ENCODE assay signal across 16 mouse cellular contexts in genomic region chr17:34922939-34923338, GRCm38 (mm10). TPM values are rescaled to one million over a fixed set of nuclear protein-coding genes. Genes with fewer than 3 reads are reported as not detected.
DNase-seq lines count a peak whose midpoint lies in the region; ATAC-seq and TF ChIP-seq lines count a peak whose summit lies in the region.
"Had no signal": no experiment of that assay in that cellular context is flagged by ENCODE, and none has a peak within 500 bp of the region (broad histone marks: within the 10 kb centered on the region; RNA-seq: fewer than 3 reads in every experiment).

No protein-coding gene starts in this region.

- TF ChIP-seq POLR2A in liver, adult 2 months (IDR thresholded peaks at IDR 0.05; ENCODE audit: extremely low read depth, insufficient read depth, low read length) = no peak

- peak; percentile 31 for DNase-seq in adrenal gland, postnatal 14 days
- DNase-seq in adrenal gland, postnatal 4 days (ENCODE audit: low spot score in 2 of 2) = no peak
- DNase-seq in liver, adult 2 months (ENCODE audit: extremely low read depth, low read depth, low spot score) = no peak
- no peak for DNase-seq in liver, embryonic 11.5 days (ENCODE audit: low spot score)
- peak; percentile 45 for DNase-seq in NIH3T3 (ENCODE audit: low read depth)
- DNase-seq in retina, postnatal 1 day = peak; percentile 22
- no peak for DNase-seq in adrenal gland, postnatal 36 days
- no peak for DNase-seq in cerebellum, adult 9-10 months
- DNase-seq: embryo, embryonic 11 days; gastrocnemius, postnatal 36 days; right cerebral cortex, postnatal 14 days had no signal

- ATAC-seq in liver, embryonic 11.5 days (replicated peaks; ENCODE audit: low FRiP score) = no peak

- H3K27ac ChIP-seq in liver, adult 2 months (replicated peaks; ENCODE audit: insufficient read depth, low read depth, low read length) = no peak overlapping the region
- no peak overlapping the region for H3K27ac ChIP-seq in liver, embryonic 11.5 days (ENCODE audit: low read depth, low read length)
- H3K27ac ChIP-seq: forebrain, embryonic 10.5 days; limb, embryonic 13.5 days; neural tube, embryonic 12.5 days had no signal

- WGBS in liver, adult 2 months = 47% methylated on average over 6 of the region's 6 CpGs
- WGBS in liver, embryonic 11.5 days = 42% methylated on average over 6 of the region's 6 CpGs

- no peaks in the 10 kb centered on the region for H3K9me3 ChIP-seq in liver, embryonic 11.5 days (ENCODE audit: control insufficient read depth, low read length)
- H3K9me3 ChIP-seq: forebrain, embryonic 10.5 days; limb, embryonic 13.5 days; megakaryocyte, embryonic 14.5 days; neural tube, embryonic 12.5 days had no signal

- peak; percentile 40 for TF ChIP-seq CTCF in liver, adult 2 months (IDR thresholded peaks at IDR 0.05; ENCODE audit: low read depth, low read length)

- H3K36me3 ChIP-seq in liver, adult 2 months (ENCODE audit: control insufficient read depth, insufficient read depth, low read length) = no peaks in the 10 kb centered on the region
- H3K36me3 ChIP-seq in liver, embryonic 11.5 days (ENCODE audit: control insufficient read depth, insufficient read depth, low read length) = no peaks in the 10 kb centered on the region
- H3K36me3 ChIP-seq: forebrain, embryonic 10.5 days; limb, embryonic 13.5 days; neural tube, embryonic 12.5 days had no signal

- no peaks in the 10 kb centered on the region for H3K4me1 ChIP-seq in liver, adult 2 months (ENCODE audit: control insufficient read depth, insufficient read depth, low read length)
- no peaks in the 10 kb centered on the region for H3K4me1 ChIP-seq in liver, embryonic 11.5 days (replicated peaks; ENCODE audit: control insufficient read depth, insufficient read depth, low read length)
- H3K4me1 ChIP-seq: forebrain, embryonic 10.5 days; limb, embryonic 13.5 days; neural tube, embryonic 12.5 days had no signal

- no peaks in the 10 kb centered on the region for H3K27me3 ChIP-seq in liver, adult 2 months (ENCODE audit: control insufficient read depth, insufficient read depth, low read length)
- no peaks in the 10 kb centered on the region for H3K27me3 ChIP-seq in liver, embryonic 11.5 days (replicated peaks; ENCODE audit: control insufficient read depth, insufficient read depth, low read length)
- H3K27me3 ChIP-seq: limb, embryonic 13.5 days; neural tube, embryonic 12.5 days had no signal

- no peaks in the 10 kb centered on the region for H3K79me2 ChIP-seq in liver, adult 2 months (ENCODE audit: control insufficient read depth, insufficient read depth, low read length)

- H3K4me2 ChIP-seq in liver, embryonic 11.5 days = no peak overlapping the region
- H3K4me2 ChIP-seq: limb, embryonic 13.5 days; neural tube, embryonic 12.5 days had no signal

- H3K4me3 ChIP-seq in liver, adult 2 months (ENCODE audit: insufficient read depth, low read depth, low read length) = no peak overlapping the region
- no peak overlapping the region for H3K4me3 ChIP-seq in liver, embryonic 11.5 days (ENCODE audit: low read depth, low read length)
- H3K4me3 ChIP-seq: forebrain, embryonic 10.5 days; limb, embryonic 13.5 days; megakaryocyte, embryonic 14.5 days; neural tube, embryonic 12.5 days had no signal

- H3K9ac ChIP-seq in liver, adult 2 months (ENCODE audit: low read depth, low read length) = no peak overlapping the region
- no peak overlapping the region for H3K9ac ChIP-seq in liver, embryonic 11.5 days (ENCODE audit: low read depth, low read length)
- H3K9ac ChIP-seq: limb, embryonic 13.5 days; neural tube, embryonic 12.5 days had no signal

RNA-seq across cellular contexts. Expression of gene Neu1, which starts 8.1 kb away (rescaled TPM):
- total RNA-seq in adrenal gland, postnatal 14 days (2021) = 19.3 and 25.2 TPM in 2 replicates
- total RNA-seq in adrenal gland, postnatal 4 days (2021) = 10 to 100 TPM; 22.0 to 25.2 TPM
- total RNA-seq in liver, adult 2 months (2014; rRNA removed) = 27.6 and 36.8 TPM in 2 replicates
- 52.5 and 62.5 TPM in 2 replicates for polyA plus RNA-seq in liver, adult 2 months (2012; rRNA removed)
- polyA plus RNA-seq in liver, embryonic 11.5 days (2014; fragmentation: Nextera tagmentation; extraction: Ambion mirVana) = 24.4 and 26.4 TPM in 2 replicates
- total RNA-seq in adrenal gland, postnatal 36 days (2021) = 10 to 100 TPM; 25.4 to 27.4 TPM

RNA-seq across cellular contexts. Expression of gene Slc44a4, which starts 8.7 kb away (rescaled TPM):
- total RNA-seq in adrenal gland, postnatal 14 days (2021) = 1.5 and 1.7 TPM in 2 replicates
- total RNA-seq in adrenal gland, postnatal 4 days (2021) = 1 to 10 TPM in 1 of 2 experiments, under 1 TPM in 1; 0.93 to 3.8 TPM
- total RNA-seq in liver, adult 2 months (2014; rRNA removed) = 0.13 and 0.18 TPM in 2 replicates
- polyA plus RNA-seq in liver, adult 2 months (2012; rRNA removed) = 0.34 and 0.35 TPM in 2 replicates
- polyA plus RNA-seq in liver, embryonic 11.5 days (2014; fragmentation: Nextera tagmentation; extraction: Ambion mirVana) = 0.97 and 1.3 TPM in 2 replicates
- total RNA-seq in adrenal gland, postnatal 36 days (2021) = 1 to 10 TPM in 1 of 2 experiments, under 1 TPM in 1; 0.83 to 1.7 TPM
- total RNA-seq: hematopoietic stem cell, adult 5-6 weeks had no signal
- polyA plus RNA-seq: limb, embryonic 13.5 days; neural tube, embryonic 12.5 days had no signal

RNA-seq across cellular contexts. Expression of gene Ehmt2, which starts 24.7 kb away (rescaled TPM):
- 112 and 134 TPM in 2 replicates for total RNA-seq in adrenal gland, postnatal 14 days (2021)
- total RNA-seq in adrenal gland, postnatal 4 days (2021) = 100 to 1,000 TPM; 214 to 215 TPM
- total RNA-seq in liver, adult 2 months (2014; rRNA removed) = 45.2 and 54.6 TPM in 2 replicates
- 81.8 and 103 TPM in 2 replicates for polyA plus RNA-seq in liver, adult 2 months (2012; rRNA removed)
- 43.6 and 50.9 TPM in 2 replicates for polyA plus RNA-seq in liver, embryonic 11.5 days (2014; fragmentation: Nextera tagmentation; extraction: Ambion mirVana)
- 100 to 1,000 TPM; 124 to 143 TPM for total RNA-seq in adrenal gland, postnatal 36 days (2021)

RNA-seq across cellular contexts. Expression of gene C2, which starts 24.9 kb away (rescaled TPM):
- 43.2 and 54.5 TPM in 2 replicates for total RNA-seq in adrenal gland, postnatal 14 days (2021)
- 10 to 100 TPM; 39.5 to 50.3 TPM for total RNA-seq in adrenal gland, postnatal 4 days (2021)
- 101 and 113 TPM in 2 replicates for total RNA-seq in liver, adult 2 months (2014; rRNA removed)
- polyA plus RNA-seq in liver, adult 2 months (2012; rRNA removed) = 65.1 and 82.1 TPM in 2 replicates
- polyA plus RNA-seq in liver, embryonic 11.5 days (2014; fragmentation: Nextera tagmentation; extraction: Ambion mirVana) = 8.1 and 9.0 TPM in 2 replicates
- 100 to 1,000 TPM in 1 of 2 experiments, 10 to 100 TPM in 1; 85.2 to 119 TPM for total RNA-seq in adrenal gland, postnatal 36 days (2021)
- total RNA-seq: hematopoietic stem cell, adult 5-6 weeks had no signal

RNA-seq across cellular contexts. Expression of gene Hspa1b, which starts 36.1 kb away (rescaled TPM):
- total RNA-seq in adrenal gland, postnatal 14 days (2021) = 29.6 and 90.6 TPM in 2 replicates
- total RNA-seq in adrenal gland, postnatal 4 days (2021) = 10 to 100 TPM; 26.9 to 33.2 TPM
- 3.6 and 10.1 TPM in 2 replicates for total RNA-seq in liver, adult 2 months (2014; rRNA removed)
- 10.0 and 11.2 TPM in 2 replicates for polyA plus RNA-seq in liver, adult 2 months (2012; rRNA removed)
- 0.14 and 0.41 TPM in 2 replicates for polyA plus RNA-seq in liver, embryonic 11.5 days (2014; fragmentation: Nextera tagmentation; extraction: Ambion mirVana)
- total RNA-seq in adrenal gland, postnatal 36 days (2021) = 100 to 1,000 TPM in 1 of 2 experiments, 10 to 100 TPM in 1; 80.1 to 206 TPM
- polyA plus RNA-seq: neural tube, embryonic 12.5 days had no signal

Comparison
In these comparisons a context has a peak if more than half of its experiments do, and no peak if none do; other contexts are left out.
1. DNase-seq: peak in adrenal gland, postnatal 14 days (single experiment), NIH3T3 (single experiment) and retina, postnatal 1 day (single experiment); none in adrenal gland, postnatal 4 days (0 of 2), liver, adult 2 months (single experiment), liver, embryonic 11.5 days (single experiment), adrenal gland, postnatal 36 days (0 of 2) and cerebellum, adult 9-10 months (single experiment).